Mouse (Mus musculus) brain, embryonic 18.5 days (tissue): ENCODE results near the gene Fads6.

Source experiments
- DNase-seq: peaks from one replicate; pipeline ENCODE4 v3.0.0-alpha.2; 2012; ENCODE audit warnings: low read depth, low spot score

Gene Fads6

GRCm38 (mm10) chr11:115276780-115277603, 20.5 kb downstream of the Fads6 start, which contains the start of gene Fdxr:
Fdxr (minus strand) TSS chr11:115277050.
- DNase-seq: peak; percentile 100

GRCm38 (mm10) chr11:115275954-115276353, 21.5 kb downstream of the Fads6 start:
- no peak for DNase-seq

- no peak for DNase-seq
Observed at GRCm38 (mm10) chr11:115275509-115275908, 22.0 kb downstream of the Fads6 start.

GRCm38 (mm10) chr11:115274771-115275170, 22.7 kb downstream of the Fads6 start:
- no peak for DNase-seq

- no peak for DNase-seq
Observed at GRCm38 (mm10) chr11:115274178-115274577, 23.3 kb downstream of the Fads6 start.

- no peak for DNase-seq
Observed at GRCm38 (mm10) chr11:115273735-115274134, 23.7 kb downstream of the Fads6 start.

- DNase-seq: no peak
Observed at GRCm38 (mm10) chr11:115272894-115273498, 24.5 kb downstream of the Fads6 start.

GRCm38 (mm10) chr11:115271481-115271880, 26.0 kb downstream of the Fads6 start:
- no peak for DNase-seq

- DNase-seq: no peak
Observed at GRCm38 (mm10) chr11:115271052-115271451, 26.4 kb downstream of the Fads6 start.

- peak; percentile 45 for DNase-seq
Observed at GRCm38 (mm10) chr11:115270148-115270861, 27.2 kb downstream of the Fads6 start.

GRCm38 (mm10) chr11:115269330-115270066, 28.0 kb downstream of the Fads6 start:
- DNase-seq: no peak

- DNase-seq: no peak
Observed at GRCm38 (mm10) chr11:115267958-115268357, 29.5 kb downstream of the Fads6 start.

- DNase-seq: no peak
Observed at GRCm38 (mm10) chr11:115267061-115267883, 30.2 kb downstream of the Fads6 start, which contains the start of gene Grin2c. Grin2c (minus strand) TSS chr11:115267243.

GRCm38 (mm10) chr11:115266400-115266778, 31.1 kb downstream of the Fads6 start:
- DNase-seq: no peak

GRCm38 (mm10) chr11:115265771-115266399, 31.6 kb downstream of the Fads6 start:
- no peak for DNase-seq

- no peak for DNase-seq
Observed at GRCm38 (mm10) chr11:115264862-115265668, 32.4 kb downstream of the Fads6 start.

- DNase-seq: no peak
Observed at GRCm38 (mm10) chr11:115264136-115264861, 33.2 kb downstream of the Fads6 start.

- no peak for DNase-seq
Observed at GRCm38 (mm10) chr11:115262954-115263353, 34.5 kb downstream of the Fads6 start.

GRCm38 (mm10) chr11:115259134-115259533, 38.3 kb downstream of the Fads6 start:
- no peak for DNase-seq
